Mouse (Mus musculus) adrenal gland (tissue): ENCODE results near the gene Gcnt7.

Source experiments
- intact Hi-C: fragments of 180-260 bp; cut with DNase I; formaldehyde crosslinking; loops from one replicate; pipeline ENCODE4 v1.15.1; 2025
- long read RNA-seq, 2 experiments: library from polyadenylated mRNA; unstranded; transcript quantifications; one replicate each; pipeline ENCODE4 v2.0.0; 2020; ENCODE audit warnings: borderline replicate concordance in 1 of 2; ENCODE audit not compliant: insufficient replicate concordance in 1 of 2

Gcnt7 gene
- long read RNA-seq, experiment 1, partial matches to known transcripts: 0 of 2 reads
- long read RNA-seq, experiment 1, other reads (novel, unspliced or antisense): 2 of 2 reads
- long read RNA-seq, experiment 2, partial matches to known transcripts: 0 of 6 reads
- long read RNA-seq, experiment 2, other reads (novel, unspliced or antisense): 6 of 6 reads

DNA sequence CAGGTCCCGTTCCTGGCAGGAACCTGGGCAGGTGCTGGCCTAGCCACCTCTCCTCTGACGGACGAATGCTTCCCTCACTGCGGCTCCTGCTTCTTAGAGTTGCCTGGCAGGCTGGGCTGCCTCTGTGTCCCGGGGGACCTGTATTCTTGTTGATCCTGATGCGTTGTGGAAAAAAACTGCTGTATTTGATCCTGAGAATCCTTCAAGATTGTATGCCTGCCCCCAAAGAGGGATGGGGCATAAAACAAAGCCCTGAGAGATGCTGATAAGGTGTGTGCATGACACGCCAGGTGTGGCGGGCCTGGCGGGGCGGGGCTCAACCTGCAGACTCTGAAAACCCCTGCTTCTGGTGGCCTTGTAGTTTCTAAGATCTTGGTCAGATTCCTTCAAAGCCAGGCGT lies at the start of gene Gcnt7:
TSS of gene Gcnt7 (minus strand) at position 101 of the 400 bp plus-strand sequence.
- intact Hi-C loops: no loop called here

DNA sequence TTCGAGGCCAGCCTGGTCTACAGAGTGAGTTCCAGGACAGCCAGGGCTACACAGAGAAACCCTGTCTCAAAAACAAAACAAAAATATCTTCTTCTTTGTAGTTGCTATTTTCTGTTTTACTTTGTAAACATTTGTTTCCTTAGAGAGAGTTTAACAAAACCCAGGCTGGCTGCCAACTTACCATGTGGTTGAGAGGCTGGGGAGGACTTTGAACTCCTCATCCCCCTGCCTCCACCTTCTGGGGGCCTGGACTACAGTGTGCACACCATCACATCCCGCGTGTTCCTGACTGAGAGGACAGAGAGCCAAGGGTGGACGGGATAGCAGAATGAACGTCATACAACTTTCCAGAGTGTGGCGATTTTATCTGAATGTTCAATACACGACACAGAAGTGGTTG lies 47.7 kb upstream of the Gcnt7 start:
- intact Hi-C loops: no loop called here

DNA sequence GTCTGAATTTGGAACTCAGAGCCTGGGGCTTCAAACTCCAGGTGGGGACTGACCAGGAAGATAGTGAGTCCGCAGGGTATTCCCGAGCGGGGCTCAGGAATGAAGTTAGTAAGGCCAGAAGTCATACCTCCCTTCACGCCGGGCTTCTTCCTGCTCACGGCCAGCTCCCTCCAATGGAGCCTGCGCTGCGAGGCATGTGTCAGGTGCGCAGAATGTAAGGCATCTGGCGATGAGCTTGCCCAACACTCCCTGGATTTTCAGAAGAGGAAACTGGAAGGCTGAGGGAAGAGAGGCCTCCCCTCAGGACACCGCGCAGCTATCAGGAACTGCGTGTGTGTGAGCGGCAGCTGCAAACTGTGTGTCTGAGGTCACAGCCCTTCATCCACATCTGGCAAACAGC lies 43.8 kb upstream of the Gcnt7 start:
- intact Hi-C loops: no loop called here

DNA sequence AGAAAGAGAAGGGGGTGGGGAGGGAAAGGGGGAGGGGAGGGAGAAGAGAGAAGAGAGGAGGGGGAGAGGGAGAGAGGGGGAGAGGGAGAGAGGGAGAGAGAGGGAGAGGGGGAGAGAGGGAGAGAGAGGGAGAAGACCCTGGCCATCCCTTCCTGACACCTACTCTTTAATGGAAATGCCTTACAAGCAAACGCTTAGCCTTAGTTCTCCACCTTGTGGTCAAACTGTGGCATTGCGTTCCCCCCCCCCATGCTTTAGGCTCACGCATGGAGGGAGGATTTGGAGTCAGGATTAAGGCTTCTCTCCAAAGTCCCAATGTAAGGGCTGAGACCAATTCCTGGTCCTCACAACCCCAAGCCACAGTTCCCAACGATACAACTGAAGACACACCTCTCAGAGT lies 42.9 kb upstream of the Gcnt7 start:
- intact Hi-C loops: no loop called here

DNA sequence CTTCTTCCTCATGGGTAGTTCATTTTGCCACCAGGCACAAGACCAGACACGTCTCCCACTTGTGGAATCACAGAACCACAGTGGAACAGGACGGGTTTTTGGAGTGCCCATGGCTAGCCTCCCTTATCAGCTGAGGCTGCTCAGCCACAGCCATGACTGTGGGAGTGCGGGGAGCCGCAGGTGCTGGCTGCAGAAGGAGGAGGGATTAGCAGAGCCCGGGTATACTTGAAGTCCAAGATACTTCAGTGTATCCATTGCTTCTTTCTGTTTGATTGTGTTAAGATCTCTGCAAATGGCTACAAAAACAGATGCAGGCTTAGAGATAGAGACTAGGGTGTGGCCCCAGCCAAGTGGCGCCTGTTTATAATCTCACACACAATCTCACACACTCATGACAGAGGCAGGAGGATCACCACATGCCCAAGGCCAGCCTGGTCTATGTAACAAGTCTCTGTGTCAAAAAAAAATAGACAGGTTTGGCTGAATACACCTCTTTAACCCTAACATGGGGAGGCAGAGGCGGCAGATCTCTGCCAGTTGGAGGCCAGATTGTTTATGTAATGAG lies 42.4 kb upstream of the Gcnt7 start:
- intact Hi-C loops: no loop called here

DNA sequence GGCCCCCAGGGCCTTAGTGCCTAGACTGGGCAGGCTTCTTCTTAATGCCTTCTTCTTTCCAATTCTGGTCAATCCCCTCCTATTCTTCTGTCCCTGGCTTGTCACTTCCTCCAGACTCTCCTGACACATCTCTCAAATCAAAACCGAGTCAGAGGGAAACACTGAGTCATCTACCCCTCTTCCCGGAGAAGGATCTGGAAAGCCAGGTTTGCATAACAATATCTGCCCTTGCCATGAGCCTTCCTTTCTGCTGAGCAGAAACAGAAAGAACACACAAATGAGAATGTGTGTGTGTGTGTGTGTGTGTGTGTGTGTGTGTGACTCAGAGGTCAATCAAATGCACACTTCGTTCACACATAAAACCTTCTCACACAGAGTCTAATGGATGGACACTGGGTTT lies 40.4 kb upstream of the Gcnt7 start:
- intact Hi-C loops: no loop called here

DNA sequence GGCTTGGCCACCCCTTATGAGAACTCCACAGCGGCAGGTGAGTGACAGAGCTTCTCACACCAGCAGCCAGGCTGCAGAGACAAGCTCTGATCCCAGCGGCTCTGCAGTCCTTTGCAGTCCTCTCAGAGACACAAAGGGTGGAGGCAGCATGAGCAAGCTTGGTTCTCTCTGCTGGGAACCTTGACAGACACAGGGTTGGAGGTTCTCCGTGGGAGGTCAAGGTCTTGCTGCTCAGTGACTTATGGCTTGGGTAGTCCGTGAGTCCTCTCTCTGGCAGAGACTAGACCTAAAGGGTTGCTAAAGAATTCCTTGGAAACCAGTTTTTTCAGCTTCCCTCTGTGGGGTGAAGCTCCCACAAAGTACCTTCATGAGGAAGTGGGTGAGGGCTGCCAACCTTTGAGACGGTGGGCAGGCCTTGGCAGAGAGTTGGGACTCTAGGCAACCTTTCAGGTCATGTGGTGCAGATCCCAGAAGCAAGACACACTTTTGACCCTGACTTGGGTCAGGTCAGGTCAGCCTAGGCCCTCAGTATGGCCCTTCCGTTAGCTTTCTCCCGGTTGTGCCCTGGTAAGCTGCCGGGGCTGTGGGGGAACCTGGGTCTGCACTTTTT lies 38.4 kb upstream of the Gcnt7 start:
- intact Hi-C loops: no loop called here

DNA sequence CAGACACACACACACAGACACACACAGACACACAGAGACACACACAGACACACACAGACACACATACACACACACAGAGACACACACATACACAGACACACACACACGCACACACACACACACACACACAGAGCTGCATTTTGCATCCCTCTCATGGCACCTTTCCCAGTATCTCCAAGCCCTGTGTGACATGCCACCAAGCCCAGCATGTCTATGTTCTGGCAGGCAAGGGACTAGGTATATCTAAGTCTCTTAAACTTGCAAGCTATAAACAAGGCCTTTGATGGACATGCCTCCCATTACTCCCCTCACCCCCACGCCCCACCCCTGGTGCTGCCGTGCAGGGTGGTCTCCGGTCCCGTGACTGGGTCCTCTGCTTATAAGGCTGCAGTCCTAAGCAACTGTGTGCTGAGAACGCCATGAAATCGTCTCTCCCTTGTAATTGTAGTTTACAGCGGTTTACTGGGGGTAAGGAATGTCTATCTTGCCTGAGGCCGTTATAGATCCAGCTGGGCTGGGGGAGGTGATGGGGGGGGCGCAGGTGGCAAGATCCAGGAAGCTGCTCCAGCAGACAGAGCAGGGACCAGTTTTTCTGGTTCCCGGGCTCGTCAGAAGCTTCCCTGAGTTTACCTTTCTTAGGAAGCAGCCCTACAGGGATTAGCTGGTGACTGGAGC lies 26.4 kb upstream of the Gcnt7 start:
- intact Hi-C loops: no loop called here

DNA sequence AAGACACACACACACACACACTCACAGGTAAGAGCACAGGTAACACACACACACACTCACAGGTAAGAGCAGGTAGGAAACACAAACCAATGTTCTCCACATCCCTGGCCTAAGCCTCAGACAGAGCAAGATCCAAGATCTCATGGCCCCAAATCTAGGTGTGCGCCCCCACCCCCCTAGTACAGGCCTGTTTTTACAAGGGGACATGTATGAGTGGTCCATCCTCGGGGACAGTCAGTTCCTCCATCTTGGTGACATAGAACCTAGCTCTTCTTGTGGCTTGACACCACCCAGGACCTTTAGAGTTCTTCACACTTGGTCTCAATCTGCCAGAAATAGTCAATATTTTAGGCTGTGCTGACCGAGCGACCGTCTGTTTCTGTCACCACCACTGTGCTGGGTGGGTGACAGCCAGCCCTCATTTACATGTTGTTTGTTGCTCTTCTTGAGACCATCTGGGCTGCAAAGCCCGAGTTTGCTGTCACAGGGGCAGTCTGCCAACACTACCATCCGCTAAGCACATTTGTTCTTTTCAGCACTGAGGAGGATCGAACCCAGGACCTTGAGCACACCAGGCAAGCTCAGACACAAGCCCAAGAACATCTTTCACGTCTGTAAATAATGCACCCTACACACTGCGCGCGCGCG lies 25.5 kb upstream of the Gcnt7 start:
- intact Hi-C loops: no loop called here

DNA sequence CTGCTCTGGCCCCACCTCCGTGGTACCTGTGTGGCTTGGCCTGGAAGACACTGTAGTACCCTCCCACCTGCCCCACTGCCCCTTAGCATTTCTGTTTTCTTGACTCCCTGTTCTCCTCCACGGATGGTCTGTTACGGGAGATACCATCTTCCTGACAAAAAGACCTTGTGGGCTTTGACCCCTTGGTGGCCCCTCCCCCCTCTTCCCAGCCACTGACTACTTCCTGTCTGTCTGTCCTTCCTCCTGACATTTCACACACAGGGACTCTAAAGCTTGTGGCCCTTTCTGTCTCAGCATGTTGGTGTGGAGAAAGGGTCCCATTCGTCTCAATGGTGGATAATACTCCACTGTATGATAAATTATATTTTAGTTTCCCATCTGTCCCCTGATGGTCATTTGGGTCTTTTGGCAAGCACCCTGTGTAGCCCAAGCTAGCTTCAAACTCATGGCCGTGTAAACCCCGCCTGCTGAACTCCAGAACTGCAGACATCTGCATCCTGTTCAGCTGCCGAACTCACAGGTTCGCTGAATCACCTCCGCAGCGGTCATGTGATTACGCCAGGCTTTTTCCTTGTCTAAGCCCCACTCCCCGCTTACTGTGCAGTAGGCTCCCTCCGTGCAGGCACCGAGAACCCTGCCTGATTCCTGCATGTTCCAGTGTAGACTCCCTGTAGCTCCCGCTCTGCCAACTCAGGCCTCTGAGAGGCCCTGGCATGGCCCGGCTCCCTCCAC lies 23.4 kb upstream of the Gcnt7 start:
- intact Hi-C loops: no loop called here

DNA sequence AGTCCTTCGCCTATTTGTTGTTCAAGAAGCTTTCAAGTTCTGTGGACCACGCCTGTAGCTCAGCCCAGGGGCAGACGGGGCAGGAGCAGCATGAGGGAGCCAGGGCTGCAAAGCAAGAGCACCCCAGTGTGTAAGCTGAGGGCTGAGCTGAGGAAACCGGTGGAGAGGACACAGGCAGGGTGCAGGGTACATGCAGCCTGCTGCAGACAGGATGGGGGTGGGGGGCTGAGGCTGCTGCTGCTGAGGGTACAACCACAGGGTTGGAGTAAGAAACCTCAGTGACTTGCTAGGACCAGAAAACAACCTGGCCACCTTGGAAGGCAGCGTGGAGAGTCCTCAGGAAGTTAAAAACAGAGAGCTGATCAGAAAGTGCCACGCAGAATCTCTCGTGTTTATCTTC lies 21.9 kb upstream of the Gcnt7 start:
- intact Hi-C loops: no loop called here

DNA sequence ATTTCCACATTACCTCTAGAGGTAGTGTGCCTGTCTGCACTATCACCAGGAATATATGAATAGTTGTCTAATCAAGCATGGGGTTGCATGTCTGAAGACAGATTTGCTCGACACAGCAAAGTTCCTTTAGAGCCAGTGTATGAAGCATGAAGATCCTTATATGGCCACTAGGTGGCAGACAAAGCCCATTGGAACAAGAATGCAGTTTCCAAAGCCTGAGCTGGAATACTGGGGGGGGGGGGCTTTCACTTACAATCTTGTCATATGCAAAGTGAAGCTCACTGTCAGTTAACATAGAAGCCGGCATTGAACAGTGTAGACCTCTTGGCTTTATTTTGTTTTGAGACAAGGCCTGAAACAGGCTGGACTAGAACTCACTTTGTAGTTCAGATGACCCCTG lies 19.5 kb upstream of the Gcnt7 start:
- intact Hi-C loops: loop anchor here (2.0 to 10.0 kb wide), 3 partner anchors 279 to 517 kb away; no protein-coding TSS in a partner anchor

DNA sequence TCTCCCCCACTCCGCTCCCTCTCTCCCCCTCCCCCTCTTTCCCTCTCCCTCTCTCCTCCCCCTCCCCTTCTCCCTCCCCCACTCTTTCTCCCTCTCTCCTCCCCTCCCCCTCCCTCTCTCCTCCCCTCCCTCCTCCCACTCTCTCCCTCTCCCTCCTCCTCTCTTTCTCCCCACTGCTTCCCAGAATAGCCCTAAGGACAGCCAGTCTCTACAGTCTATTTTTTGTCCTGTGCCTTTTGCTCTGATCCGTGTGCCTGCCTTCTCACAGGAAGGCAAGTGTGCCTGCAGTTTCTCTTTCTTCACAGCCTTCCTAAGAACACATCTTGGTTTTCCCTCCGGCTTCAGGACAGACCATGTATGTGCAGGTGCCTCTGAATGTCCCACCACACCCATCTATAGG lies 19.0 kb upstream of the Gcnt7 start:
- intact Hi-C loops: loop anchor here (5.0 to 10.0 kb wide), 2 partner anchors 280 to 517 kb away; no protein-coding TSS in a partner anchor

DNA sequence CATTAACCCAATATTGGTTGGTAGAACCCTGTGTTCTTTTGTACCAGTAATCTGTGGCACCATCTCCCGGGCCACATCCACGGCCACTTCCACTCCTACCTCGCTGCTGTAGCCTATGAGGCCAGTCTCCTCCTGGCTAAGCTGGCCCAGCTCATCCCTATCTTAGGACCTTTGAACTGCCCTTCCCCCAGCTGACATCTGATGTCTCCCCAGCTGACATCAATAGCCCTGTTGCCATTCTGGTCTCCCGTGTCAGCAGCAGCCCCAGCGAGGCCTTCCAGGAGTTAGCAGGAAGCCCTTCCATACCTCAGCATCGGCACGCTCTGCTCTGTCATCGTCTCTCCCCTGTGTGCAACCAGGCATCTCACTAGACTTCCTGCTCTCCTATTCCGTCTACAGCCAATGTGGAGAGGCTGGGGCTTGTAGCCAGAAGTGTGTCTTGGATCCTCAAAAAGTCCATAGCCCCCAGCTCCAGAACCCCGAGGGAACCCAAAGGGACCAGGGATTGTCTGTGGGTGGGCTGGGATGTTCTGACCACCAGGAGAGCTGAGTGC lies 18.4 kb upstream of the Gcnt7 start:
- intact Hi-C loops: loop anchor here (5.0 to 10.0 kb wide), 2 partner anchors 281 to 518 kb away; no protein-coding TSS in a partner anchor

DNA sequence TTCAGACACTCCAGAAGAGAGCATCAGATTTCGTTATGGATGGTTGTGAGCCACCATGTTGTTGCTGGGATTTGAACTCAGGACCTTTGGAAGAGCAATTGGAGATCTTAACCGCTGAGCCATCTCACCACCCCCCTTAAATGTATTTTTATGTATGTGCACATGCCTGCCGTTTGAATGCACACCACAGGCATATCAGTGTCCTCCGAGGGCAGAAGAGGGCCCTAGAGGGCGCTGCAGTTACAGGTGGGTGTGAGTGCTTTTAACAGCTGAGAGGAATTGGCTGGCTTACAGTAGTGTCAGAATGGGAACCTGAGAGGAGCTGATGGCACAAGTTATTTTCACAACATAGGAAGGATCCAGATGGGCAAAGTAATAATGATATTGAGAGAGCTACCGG lies 16.6 kb upstream of the Gcnt7 start:
- intact Hi-C loops: loop anchor here (5.0 to 10.0 kb wide), 2 partner anchors 282 to 520 kb away; no protein-coding TSS in a partner anchor

DNA sequence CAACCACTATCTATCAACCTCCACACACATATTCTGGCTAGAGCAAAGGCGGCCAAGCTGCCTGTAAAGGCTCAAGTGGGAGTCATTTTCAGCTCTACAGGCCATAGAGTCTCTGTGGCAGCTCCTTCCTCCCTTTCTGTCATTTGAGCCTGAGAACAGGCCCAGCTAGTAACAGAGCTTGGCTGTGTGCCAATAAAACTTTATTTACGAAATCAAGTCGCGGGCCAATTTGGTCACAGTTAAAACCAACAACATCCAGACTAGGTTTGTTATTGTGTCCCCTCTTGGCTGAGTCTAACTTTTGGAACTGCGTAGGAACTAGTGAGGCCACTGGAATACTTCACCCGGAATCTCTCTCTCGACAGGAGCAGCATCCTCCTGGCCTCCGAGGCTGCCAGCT lies 15.2 kb upstream of the Gcnt7 start:
- intact Hi-C loops: loop anchor here (10.0 kb wide), 1 partner anchor 521 kb away; no protein-coding TSS in a partner anchor

DNA sequence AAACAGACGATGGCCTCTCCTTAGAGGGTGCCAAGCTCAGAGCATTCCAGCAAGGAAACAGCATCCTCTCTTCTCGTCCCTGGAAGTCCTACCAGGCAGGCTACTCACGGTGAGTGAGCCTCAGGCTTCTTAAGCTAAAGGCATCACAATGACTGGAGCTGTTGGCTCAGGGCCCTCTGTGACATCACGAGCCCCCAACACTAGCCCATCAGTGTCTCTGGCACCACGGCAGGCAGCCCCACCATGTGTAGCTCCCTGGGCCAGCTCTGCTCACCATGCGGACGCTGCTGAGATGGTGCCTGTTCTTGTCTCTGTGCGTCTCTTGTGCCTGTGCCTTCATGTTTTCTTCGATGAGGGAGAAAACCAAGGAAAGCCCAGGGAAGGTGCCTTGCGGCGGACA lies 13.9 kb upstream of the Gcnt7 start, which contains the start of gene Fam209:
TSS of gene Fam209 (plus strand) at position 203 of the 400 bp plus-strand sequence.
- intact Hi-C loops: loop anchor here (10.0 kb wide), 1 partner anchor 522 kb away; no protein-coding TSS in a partner anchor

DNA sequence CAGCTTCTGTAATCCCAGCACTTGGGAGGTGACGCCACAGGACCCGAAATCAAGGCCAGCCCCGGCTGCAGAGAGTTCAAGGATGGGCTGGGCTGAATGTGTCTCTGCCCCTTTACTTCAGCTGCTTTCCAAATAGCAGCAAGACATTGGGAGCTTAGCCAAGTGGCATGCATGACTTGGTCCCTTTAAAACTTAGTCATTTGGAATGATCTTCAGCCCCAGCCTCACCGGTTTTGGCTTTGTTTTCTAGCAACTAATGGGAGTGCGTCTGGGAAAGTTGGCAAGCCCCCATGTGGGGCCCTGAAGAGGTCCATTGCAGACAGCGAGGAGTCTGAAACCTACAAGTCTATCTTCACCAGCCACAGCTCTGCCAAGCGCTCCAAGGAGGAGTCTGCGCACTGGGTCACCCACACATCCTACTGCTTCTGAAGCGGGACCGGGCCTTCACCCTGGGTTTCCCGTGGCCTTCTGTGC lies 10.0 kb upstream of the Gcnt7 start:
- intact Hi-C loops: no loop called here

DNA sequence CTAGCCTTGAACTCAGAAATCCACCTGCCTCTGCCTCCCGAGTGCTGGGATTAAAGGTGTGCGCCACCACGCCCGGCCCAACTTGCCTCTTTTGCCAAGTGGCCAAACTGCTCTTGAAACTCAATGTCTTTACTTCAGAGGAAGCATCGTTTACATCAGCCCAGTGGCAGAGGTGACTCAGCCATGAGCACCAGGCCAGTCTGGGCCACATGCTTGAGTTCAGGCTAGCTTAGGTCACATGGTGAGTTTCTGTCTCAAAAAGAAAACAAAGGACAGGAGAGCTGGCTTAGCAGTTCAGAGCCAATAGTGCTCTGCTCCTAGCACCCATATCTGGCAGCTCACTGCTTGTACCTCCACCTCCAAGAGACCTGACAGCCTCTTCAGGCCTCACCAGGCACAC lies 8.8 kb upstream of the Gcnt7 start:
- intact Hi-C loops: no loop called here

DNA sequence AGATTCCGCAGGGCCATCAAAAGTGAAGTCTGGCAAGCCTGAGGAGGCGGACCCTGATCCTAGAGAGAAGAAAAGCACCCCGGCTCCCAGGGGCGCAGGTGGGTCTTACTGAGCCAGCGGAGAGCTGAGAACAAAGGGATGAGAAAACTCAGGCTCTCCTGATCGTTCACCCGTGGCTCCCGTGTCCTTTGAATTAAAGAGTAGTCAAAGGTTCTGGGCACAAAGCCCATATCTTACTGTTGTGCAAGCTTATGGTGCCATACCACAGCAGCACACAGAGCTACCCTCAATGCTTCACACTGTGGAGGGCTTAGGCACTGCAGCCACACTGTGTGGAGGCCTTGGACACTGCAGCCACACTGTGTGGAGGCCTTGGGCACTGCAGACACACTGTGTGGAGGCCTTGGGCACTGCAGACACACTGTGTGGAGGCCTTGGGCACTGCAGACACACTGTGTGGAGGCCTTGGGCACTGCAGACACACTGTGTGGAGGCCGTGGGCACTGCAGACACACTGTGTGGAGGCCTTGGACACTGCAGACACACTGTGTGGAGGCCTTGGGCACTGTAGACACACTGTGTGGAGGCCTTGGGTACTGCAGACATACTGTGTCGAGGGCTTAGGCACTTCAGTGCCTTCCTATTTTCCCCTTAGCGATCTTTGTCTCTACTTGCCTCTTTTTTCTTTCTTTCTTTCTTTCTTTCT lies 8.2 kb upstream of the Gcnt7 start:
- intact Hi-C loops: no loop called here
